Mouse (Mus musculus): ENCODE measurements around the gene P2rx6. TPM values are rescaled to one million over a fixed set of nuclear protein-coding genes. Genes with fewer than 3 reads are reported as not detected.
"Not testable (repeated sequence)": the region's sequence is repeated elsewhere in the genome, so short reads cannot be mapped to it uniquely, and the experiment has no call there.

P2rx6 gene
- total RNA-seq, 1 experiment, result 0.09 TPM

GRCm38 (mm10) chr16:17552837-17553236 lies 8.8 kb upstream of the P2rx6 start:
- Histone ChIP-seq H3K27ac (ENCODE audit: insufficient read depth, low read depth, low read length, poor library complexity, severe bottlenecking) (no peak overlapping the region), H3K9me3 (ENCODE audit: control insufficient read depth, insufficient read depth, low read depth, low read length) (no peaks in the 10 kb centered on the region), H3K36me3 (ENCODE audit: control insufficient read depth, insufficient read depth, low read length, poor library complexity, severe bottlenecking) (no peaks in the 10 kb centered on the region), H3K4me1 (ENCODE audit: control insufficient read depth in 2 of 2, insufficient read depth in 2 of 2, low read length in 2 of 2, poor library complexity in 1 of 2) (peaks cover 0 to 9% of the 10 kb centered on the region in 2 experiments; a peak in 2 of 4 replicates), H3K9ac (ENCODE audit: insufficient read depth, low read depth, low read length, poor library complexity, severe bottlenecking) (no peak overlapping the region), H3K4me3 (ENCODE audit: insufficient read depth in 1 of 2, low read depth in 1 of 2, low read length in 2 of 2, poor library complexity in 1 of 2, severe bottlenecking in 1 of 2) (no peak overlapping the region)
- DNase-seq (ENCODE audit: low read depth, low spot score), result no peak
- in situ Hi-C loops (cut with MboI; ENCODE audit: low sequenced_read_pairs in 2 of 2, unreplicated experiment in 2 of 2), result no loop called here
- TF ChIP-seq MAFK (IDR thresholded peaks at IDR 0.05; ENCODE audit: insufficient read depth, low read depth, low read length) (no peak), ZC3H11A (IDR thresholded peaks at IDR 0.05; ENCODE audit: borderline replicate concordance, low read depth, low read length) (no peak), ZNF384 (IDR thresholded peaks at IDR 0.05; ENCODE audit: low read depth, low read length) (no peak), CHD2 (IDR thresholded peaks at IDR 0.05; ENCODE audit: low read depth, low read length) (no peak), HCFC1 (IDR thresholded peaks at IDR 0.05; ENCODE audit: borderline replicate concordance, insufficient read depth, low read length) (no peak)

GRCm38 (mm10) chr16:17553910-17554685 lies 7.6 kb upstream of the P2rx6 start:
- Histone ChIP-seq H3K9ac (ENCODE audit: insufficient read depth, low read depth, low read length, poor library complexity, severe bottlenecking) (peak overlapping the region; percentile 45; the same call in 1 of the 2 replicates), H3K4me1 (ENCODE audit: control insufficient read depth in 2 of 2, insufficient read depth in 2 of 2, low read length in 2 of 2, poor library complexity in 1 of 2) (peaks cover 0 to 18% of the 10 kb centered on the region in 2 experiments; a peak in 2 of 4 replicates), H3K36me3 (ENCODE audit: control insufficient read depth, insufficient read depth, low read length, poor library complexity, severe bottlenecking) (no peaks in the 10 kb centered on the region), H3K27ac (ENCODE audit: insufficient read depth, low read depth, low read length, poor library complexity, severe bottlenecking) (peak overlapping the region; percentile 54; the same call in 1 of the 2 replicates), H3K4me3 (ENCODE audit: insufficient read depth in 1 of 2, low read depth in 1 of 2, low read length in 2 of 2, poor library complexity in 1 of 2, severe bottlenecking in 1 of 2) (peak overlapping the region; percentile 33 to 47), H3K9me3 (ENCODE audit: control insufficient read depth, insufficient read depth, low read depth, low read length) (no peaks in the 10 kb centered on the region)
- peak; percentile 94 for DNase-seq (ENCODE audit: low read depth, low spot score)
- TF ChIP-seq CHD2 (IDR thresholded peaks at IDR 0.05; ENCODE audit: low read depth, low read length) (no peak), ZC3H11A (IDR thresholded peaks at IDR 0.05; ENCODE audit: borderline replicate concordance, low read depth, low read length) (no peak), HCFC1 (IDR thresholded peaks at IDR 0.05; ENCODE audit: borderline replicate concordance, insufficient read depth, low read length) (no peak)
- in situ Hi-C loops (cut with MboI; ENCODE audit: low sequenced_read_pairs in 2 of 2, unreplicated experiment in 2 of 2), result no loop called here

- peak overlapping the region; percentile 15; the same call in 1 of the 2 replicates for H3K27ac ChIP-seq (ENCODE audit: insufficient read depth, low read depth, low read length, poor library complexity, severe bottlenecking)
- H3K4me1 ChIP-seq (ENCODE audit: control insufficient read depth in 2 of 2, insufficient read depth in 2 of 2, low read length in 2 of 2, poor library complexity in 1 of 2), result peaks cover 0 to 21% of the 10 kb centered on the region in 2 experiments; a peak in 2 of 4 replicates
- H3K4me3 ChIP-seq (ENCODE audit: insufficient read depth in 1 of 2, low read depth in 1 of 2, low read length in 2 of 2, poor library complexity in 1 of 2, severe bottlenecking in 1 of 2), result peak overlapping the region in 1 of 2 experiments; percentile 47; a peak in 1 of 4 replicates
- H3K9me3 ChIP-seq (ENCODE audit: control insufficient read depth, insufficient read depth, low read depth, low read length); DNase-seq (ENCODE audit: low read depth, low spot score); H3K9ac ChIP-seq (ENCODE audit: insufficient read depth, low read depth, low read length, poor library complexity, severe bottlenecking); H3K36me3 ChIP-seq (ENCODE audit: control insufficient read depth, insufficient read depth, low read length, poor library complexity, severe bottlenecking); in situ Hi-C loops (cut with MboI; ENCODE audit: low sequenced_read_pairs in 2 of 2, unreplicated experiment in 2 of 2): not testable (repeated sequence)
These were observed 7.0 kb upstream of the P2rx6 start for GRCm38 (mm10) chr16:17554702-17555101.

- no peak overlapping the region for H3K27ac ChIP-seq (ENCODE audit: insufficient read depth, low read depth, low read length, poor library complexity, severe bottlenecking)
- in situ Hi-C loops (cut with MboI; ENCODE audit: low sequenced_read_pairs in 2 of 2, unreplicated experiment in 2 of 2), result no loop called here
- H3K9me3 ChIP-seq (ENCODE audit: control insufficient read depth, insufficient read depth, low read depth, low read length), result no peaks in the 10 kb centered on the region
- no peak for DNase-seq (ENCODE audit: low read depth, low spot score)
- TF ChIP-seq MAFK (IDR thresholded peaks at IDR 0.05; ENCODE audit: insufficient read depth, low read depth, low read length), result no peak
- no peak for TF ChIP-seq ZNF384 (IDR thresholded peaks at IDR 0.05; ENCODE audit: low read depth, low read length)
- no peak for TF ChIP-seq ZC3H11A (IDR thresholded peaks at IDR 0.05; ENCODE audit: borderline replicate concordance, low read depth, low read length)
- TF ChIP-seq HCFC1 (IDR thresholded peaks at IDR 0.05; ENCODE audit: borderline replicate concordance, insufficient read depth, low read length), result no peak
- no peak for TF ChIP-seq CHD2 (IDR thresholded peaks at IDR 0.05; ENCODE audit: low read depth, low read length)
- no peaks in the 10 kb centered on the region for H3K36me3 ChIP-seq (ENCODE audit: control insufficient read depth, insufficient read depth, low read length, poor library complexity, severe bottlenecking)
- H3K4me3 ChIP-seq (ENCODE audit: insufficient read depth in 1 of 2, low read depth in 1 of 2, low read length in 2 of 2, poor library complexity in 1 of 2, severe bottlenecking in 1 of 2), result no peak overlapping the region
- peaks cover 2 to 28% of the 10 kb centered on the region in 2 experiments; a peak in 3 of 4 replicates for H3K4me1 ChIP-seq (ENCODE audit: control insufficient read depth in 2 of 2, insufficient read depth in 2 of 2, low read length in 2 of 2, poor library complexity in 1 of 2)
- no peak overlapping the region for H3K9ac ChIP-seq (ENCODE audit: insufficient read depth, low read depth, low read length, poor library complexity, severe bottlenecking)
These were observed 5.5 kb upstream of the P2rx6 start for GRCm38 (mm10) chr16:17556180-17556579.

Measured in ES-E14 (cell line).